Mouse (Mus musculus) gastrocnemius, postnatal 36 days (tissue): Measurements from ENCODE around the gene Tmem156. TPM values are rescaled to one million over a fixed set of nuclear protein-coding genes. Genes with fewer than 3 reads are reported as not detected.
A peak's percentile ranks its signal among the peaks of the same experiment; 100 is the strongest.
"Not testable (repeated sequence)": the region's sequence is repeated elsewhere in the genome, so short reads cannot be mapped to it uniquely, and the experiment has no call there.

ENCODE experiments used
- DNase-seq, 2 experiments: peaks; one replicate each; pipeline ENCODE4 v3.0.0; 2022
- intact Hi-C: fragments of 180-260 bp; cut with DNase I; formaldehyde crosslinking; loops from one replicate; pipeline ENCODE4 v1.15.1; 2025
- long read RNA-seq, 2 experiments: library from polyadenylated mRNA; stranded (forward); transcript quantifications; one replicate each; pipeline ENCODE4 v2.0.0; 2021
- total RNA-seq, 2 experiments: library from RNA; stranded (reverse); gene quantifications; 2 replicates each; pipeline ENCODE4 v1.2.3; 2021

Tmem156 gene
- total RNA-seq: not detected
- long read RNA-seq, experiment 1: 0 reads
- long read RNA-seq, experiment 2: 0 reads

DNA sequence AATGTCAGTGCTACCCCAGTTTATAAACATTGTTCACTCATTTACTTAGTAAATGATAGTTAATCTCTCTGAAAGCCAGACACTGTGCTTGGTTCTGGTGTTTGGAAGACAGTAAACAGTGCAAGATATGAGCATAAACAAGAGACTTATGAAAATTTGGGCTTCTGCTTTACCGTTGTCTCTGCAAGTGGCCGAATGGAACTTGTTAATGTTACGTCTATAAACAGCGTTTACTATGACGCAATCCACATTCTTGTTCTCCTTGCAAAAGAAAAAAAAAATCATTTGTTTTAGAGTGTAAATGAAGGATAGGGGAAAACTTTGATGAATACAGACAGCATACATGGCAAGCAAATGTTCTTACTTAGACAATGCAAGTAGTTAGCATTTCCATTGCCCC is at the start of gene Tmem156:
Gene Tmem156, minus strand, starts transcription at position 212 of the 400 bp plus-strand sequence.
- intact Hi-C loops: no loop called here

DNA sequence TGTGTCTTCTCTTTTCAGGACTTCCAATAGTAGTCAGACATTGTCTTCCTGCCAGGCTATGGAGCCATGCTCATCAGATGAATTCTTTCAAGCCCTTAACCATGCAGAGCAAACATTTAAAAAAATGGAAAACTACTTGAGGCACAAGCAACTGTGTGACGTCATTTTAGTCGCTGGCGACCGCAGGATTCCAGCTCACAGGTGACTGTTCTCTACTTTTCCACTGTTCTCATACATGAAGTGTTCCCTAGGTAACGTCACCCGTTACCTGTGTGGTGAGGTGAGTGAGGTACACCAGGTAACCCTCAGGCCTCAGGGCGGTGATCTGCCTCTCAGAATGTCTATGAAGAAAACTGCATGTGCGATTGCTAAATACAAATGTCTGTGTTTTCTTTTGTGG is 49.3 kb upstream of the Tmem156 start:
- intact Hi-C loops: no loop called here
- no peak for DNase-seq

More for the DNA sequence above, at the start of gene Tmem156:
- DNase-seq: no peak

DNA sequence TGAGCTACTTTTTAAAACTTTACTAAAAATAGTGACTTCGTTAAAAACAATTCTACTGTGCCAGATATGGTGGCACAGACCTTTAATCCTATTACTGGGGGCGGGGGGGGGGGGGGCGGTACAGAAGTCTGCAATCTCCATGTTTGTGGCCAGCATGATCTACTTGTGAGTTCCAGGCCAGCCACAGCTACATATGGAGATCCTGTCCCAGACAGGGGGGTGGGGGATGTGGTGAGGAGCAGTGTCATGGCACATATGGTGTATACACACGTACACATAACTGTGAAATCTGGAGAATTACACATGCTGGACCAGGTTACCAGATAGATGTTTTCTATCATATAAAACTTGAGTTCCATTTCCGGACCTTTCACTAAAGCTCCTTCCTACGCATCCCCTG is 45.1 kb upstream of the Tmem156 start:
- DNase-seq: no peak
- intact Hi-C loops: no loop called here

DNA sequence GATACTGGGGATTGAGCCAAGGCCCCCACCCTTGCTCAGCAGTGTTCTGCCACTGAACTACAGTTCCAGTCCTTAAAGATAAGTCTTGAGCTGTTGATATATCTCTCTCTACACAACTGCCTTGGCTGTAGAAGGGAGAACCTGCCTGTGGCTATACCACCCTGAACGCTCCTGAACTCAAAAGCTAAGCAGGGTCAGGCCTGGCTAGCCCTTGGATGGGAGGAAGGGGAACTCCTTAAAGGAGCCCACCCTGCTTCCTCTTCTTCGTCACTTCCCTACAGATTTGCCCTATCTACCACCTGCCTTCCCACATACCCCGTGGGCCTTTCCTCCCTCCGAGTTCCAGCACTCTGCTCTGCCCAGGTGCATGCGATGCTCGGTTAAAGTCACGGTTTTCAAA is 44.2 kb upstream of the Tmem156 start:
- DNase-seq: no peak
- intact Hi-C loops: no loop called here

DNA sequence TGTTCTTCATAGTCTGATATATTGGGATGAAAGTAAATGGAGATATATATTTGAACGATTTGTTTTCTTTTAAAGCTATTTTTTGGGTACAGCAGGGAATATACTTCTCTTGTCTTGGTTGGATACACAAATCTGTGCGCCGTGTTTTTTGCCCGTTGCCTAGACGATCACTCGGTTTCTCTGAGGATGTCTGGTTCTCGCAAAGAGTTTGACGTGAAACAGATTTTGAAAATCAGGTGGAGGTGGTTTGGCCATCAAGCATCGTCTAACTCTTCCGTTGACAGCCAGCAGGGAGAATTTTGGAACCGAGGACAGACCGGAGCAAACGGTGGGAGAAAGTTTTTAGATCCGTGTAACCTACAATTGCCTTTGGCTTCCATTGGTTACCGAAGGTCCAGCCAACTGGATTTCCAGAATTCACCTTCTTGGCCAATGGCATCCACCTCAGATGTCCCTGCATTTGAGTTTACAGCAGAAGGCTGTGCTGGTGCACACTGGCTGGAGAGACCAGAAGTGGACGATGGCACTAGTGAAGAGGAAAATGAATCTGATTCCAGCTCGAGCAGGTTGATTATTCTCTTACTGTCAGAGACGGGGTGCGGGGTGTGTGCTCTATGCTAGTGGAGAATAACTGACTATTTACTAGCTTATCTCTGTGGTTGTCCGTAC is 39.4 kb upstream of the Tmem156 start:
- DNase-seq: no peak
- intact Hi-C loops: no loop called here

DNA sequence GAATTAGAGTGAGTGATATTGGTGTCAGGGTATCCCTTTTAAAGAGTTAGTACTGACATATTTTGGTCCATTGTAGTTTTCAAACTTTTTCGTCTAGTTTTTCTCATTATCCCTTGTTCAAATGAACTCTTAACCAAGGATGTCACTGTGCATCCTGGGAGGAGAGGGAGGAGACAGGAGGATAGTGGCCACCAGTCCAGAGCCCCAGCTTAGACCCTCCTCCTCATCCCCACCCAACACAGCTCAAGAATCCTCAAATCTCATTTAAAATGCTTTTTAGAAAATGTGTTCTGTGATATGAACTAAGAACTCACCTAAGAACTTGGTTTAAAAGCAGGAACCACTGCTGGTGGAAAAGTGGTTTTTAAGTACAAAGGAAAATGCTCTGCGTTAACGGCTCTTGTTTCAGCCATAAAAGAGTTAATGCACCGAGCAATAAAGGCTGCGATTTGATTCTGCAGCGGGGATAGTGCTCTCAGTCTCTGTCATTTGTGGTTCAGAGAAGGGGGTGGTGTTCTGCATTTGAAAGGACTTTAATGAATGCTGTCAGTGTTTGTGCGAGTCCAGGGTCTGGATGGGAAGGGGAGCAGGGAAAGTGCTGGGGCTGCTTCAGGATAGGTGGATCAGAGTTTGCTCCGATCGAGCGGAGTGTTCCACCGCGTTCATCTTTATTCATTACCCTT is 38.7 kb upstream of the Tmem156 start:
- DNase-seq: no peak
- intact Hi-C loops: no loop called here

DNA sequence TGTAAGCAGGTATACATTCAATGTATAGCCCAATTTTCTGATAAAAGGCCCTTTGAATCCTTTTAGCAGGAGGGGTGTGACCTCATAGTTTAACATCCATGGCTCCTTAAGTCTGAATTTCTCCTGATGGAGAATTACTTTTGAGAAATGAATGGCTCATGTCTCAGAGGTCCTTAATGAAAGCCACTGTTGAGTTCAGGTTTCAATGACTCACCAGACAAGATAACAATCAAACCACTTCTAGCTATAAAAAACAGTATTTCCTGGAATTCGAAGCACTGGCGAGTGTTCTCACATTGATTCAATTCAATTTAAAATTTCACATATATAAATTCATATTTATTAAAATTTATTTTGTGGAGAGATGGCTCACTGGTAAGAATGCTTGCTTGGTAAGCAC is 36.5 kb upstream of the Tmem156 start:
- intact Hi-C loops: no loop called here

DNA sequence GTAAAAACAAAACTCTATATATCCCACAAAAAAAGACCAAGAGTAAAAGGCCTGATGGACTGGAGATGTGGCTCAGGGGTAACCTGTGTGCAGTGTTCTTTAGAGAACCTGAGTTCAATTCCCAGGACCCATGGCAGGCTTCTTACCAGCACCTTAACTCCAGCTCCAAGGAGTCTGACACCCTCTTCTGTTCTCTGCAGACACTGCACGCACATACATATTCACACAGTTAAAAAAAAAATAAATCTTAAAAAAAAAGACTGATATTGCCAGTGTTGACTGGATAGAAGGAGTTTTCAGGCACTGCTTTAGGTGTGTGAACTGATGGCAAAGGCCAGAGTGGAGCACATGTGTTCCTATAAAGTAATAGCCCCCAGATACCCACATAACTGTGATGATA is 34.2 kb upstream of the Tmem156 start:
- intact Hi-C loops: no loop called here
- no peak for DNase-seq

More for the DNA sequence above, 36.5 kb upstream of the Tmem156 start:
- no peak for DNase-seq

DNA sequence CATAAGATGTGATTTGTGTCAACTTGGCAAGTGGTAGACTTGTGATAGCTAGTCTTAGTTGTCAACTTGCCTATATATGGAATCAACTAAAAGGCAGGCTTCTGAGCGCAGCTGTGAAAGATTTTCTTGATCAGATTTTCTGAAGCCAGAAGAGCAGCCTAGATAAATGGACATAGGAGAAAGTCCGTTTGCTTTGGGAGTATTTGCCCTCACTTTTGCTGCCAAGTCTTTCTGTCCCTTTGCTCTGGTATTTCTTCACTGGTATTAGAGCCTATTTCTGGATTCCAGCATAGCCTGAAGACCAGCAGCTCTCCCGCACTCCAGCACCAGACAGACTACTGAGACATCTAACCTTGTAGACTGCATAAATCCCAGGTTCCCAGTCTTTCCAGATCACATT is 30.7 kb upstream of the Tmem156 start:
- intact Hi-C loops: no loop called here
- DNase-seq: no peak

DNA sequence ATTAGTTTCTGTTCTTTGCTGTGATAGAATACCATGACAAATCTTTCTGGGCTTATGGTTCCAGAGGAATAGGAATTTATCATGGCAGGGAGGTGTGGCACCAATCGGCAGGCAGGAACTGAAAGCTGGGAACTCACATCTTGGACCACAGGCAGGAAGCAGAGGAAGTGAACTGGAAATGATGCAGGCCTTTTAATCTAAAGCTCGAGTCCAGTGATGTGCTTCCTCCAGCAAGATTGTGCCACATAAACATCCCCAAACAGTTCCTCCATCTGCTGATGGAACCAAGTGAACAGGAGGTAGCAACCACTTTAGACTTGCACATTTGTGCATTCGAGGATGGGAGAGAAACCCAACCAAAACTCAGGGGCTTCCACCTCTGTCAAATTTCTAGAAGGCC is 28.0 kb upstream of the Tmem156 start:
- no peak for DNase-seq

DNA sequence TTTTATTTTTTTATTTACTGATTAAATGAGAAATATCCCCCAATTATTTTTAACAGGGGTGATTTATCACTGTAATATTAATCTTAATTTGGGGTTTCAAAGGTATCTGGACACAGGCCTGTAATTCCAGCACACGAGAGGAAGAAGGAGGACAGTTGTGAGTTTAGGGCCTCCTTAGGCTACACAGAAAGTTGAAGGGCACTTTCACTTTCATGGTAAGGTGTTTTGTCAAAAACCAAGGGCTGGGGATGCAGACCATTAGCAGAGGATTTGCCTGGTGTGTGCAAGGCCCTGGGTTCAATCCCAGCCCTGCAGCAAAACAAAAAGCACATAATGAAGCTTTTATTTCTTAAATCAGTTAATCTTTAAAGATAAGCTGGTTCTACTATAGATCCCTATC is 27.6 kb upstream of the Tmem156 start:
- DNase-seq: no peak
- intact Hi-C loops: no loop called here

More for the DNA sequence above, 28.0 kb upstream of the Tmem156 start:
- intact Hi-C loops: no loop called here

DNA sequence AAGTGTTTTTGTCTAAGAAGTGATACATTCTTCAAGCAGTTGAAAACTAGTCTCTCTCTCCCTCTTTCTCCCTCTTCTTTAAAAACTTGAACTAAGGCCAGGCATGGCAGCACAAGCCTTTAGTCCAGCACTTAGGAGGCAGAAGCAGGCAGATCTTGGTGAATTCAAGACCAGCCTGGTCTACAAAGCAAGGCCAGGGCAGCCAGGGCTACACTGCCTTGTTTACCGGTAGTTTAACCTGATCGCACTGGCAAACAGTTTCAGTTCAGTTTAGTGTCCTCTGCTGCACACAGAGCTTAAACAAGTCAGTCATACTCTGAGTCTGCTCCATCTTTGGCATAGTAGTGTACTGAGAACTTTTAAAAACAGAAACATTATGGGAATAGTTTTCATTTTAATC is 24.9 kb upstream of the Tmem156 start:
- no peak for DNase-seq
- intact Hi-C loops: no loop called here

DNA sequence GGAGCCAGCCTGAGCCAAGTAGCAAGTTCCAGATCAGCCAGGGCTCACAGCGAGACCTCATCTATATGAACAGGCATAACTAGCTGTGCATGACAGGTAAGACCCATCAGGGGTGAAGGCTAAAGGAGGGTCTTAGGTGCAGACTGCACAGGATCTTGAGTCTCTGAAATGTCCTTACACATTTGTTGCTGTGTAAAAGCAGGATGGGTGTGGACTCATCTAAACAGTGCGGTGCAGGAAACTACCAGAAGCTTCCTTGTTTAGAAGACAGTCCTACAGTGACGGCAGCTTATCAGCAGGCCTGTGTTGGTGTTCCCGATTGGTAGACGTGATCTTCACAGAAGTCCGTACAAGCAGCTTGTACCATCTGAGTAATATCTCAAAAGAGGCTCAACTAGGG is 21.4 kb upstream of the Tmem156 start:
- intact Hi-C loops: no loop called here
- no peak for DNase-seq

DNA sequence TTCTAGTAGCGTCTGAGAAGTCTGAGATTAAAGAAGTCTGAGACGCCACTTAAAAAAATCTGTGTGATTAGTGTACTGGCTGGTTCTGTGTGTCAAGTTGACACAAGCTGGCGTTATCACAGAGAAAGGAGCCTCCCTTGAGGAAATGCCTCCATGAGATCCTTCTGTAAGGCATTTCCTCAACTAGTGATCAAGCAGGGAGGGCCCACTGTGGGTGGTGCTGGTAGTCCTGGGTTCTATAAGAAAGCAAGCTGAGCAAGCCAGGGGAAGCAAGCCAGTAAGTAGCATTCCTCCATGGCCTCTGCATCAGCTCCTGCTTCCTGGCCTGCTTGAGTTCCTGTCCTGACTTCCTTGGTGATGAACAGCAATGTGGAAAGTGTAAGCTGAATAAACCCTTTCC is 20.3 kb upstream of the Tmem156 start:
- DNase-seq, intact Hi-C loops: not testable (repeated sequence)

DNA sequence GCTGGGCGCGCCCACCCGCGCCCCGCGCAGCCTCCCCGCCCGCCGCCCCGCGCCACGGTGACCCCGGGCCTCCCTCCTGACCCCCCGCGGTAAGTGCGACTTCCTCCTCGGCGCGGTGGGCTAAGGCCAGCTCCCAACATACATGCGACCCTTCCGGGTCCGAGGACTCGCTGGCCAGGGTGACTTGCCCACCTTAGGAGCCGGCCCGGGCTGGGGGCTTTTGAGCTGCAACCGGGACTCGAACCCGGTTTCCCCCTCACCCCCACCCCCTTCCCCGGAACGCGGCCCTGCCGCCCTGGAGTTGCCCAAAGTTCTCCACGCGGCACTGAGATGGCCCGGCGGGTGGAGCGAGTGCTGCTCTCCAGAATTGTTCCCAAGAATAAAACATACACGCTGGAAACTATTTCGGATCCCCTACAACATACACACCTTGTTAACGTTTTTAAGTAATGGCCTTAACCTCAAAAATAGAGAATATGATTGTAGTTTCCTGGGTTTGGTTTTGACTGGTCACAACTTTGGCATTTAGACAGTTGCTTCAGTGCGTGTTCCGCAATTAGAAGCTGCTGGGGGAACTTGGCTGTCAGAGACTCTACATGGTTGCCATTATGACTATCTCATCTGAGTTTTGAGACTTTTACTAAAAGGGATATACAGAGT is 16.0 kb upstream of the Tmem156 start:
- intact Hi-C loops: no loop called here
- DNase-seq: peak in 1 of 2 experiments; percentile 42

DNA sequence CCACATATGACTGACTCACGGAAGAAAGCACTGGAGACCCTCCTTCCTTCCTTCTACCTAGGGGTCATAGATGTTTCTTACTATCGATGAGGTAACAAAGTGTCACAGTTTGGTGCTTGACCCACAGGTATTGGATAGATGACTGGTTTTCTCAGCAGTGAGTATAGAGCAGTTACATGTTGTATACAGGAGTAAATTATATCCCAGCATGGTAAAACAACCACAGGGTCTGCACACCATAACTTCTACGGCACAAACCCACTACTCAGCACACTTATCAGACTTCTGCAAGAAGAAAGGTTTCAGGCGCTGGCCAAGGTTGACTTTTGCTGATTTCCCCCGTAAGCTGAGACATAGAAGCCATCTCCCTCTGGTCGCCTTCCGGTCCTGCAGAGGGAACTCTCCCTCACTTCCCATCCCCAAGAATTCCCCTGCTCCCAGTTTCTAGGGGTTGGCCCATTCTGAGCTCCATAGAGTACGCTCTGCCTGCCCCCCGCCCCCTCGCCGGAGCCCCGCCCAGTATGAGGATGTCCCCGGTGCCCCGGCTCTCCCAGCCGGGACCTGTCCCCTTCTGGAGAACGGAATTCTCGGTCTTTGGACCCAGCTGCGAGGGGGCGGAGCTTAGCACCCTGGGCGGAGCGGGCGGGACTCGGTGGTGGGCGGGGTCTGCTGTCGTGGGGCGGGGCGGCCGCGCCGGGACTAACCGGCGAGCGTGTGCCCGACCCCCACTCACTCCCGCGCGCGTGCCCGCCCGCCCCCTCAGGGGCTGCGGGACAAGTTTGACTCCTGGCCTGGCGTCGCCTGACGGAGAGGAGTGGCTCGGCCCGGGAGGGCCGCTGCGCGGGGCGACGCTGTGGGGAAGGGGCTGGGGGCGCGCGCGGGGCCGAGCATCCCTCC is 15.2 kb upstream of the Tmem156 start, which contains the start of gene Klhl5:
Gene Klhl5, plus strand, starts transcription at position 664 of the 897 bp plus-strand sequence.
- intact Hi-C loops: no loop called here
- peak; percentile 84 to 88 for DNase-seq

DNA sequence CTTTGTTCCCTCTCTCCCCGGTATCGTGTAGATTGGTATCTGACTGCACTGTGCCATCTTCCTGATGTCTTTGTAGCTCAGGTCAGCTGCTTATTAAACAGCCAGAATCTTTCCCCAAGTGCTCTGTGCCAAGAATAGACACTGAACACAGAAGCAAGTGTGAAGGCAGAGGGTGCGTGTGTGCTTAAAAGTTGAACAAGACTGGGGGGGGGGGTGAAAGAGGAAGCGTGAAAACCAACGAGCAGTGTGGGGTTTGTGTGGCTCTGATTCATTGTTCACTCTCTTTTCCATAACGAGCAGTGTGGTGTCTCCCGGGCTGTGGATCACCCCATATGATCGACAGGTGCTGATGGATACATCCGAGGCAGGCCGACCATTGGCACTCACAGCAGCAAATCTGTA is 10.7 kb upstream of the Tmem156 start:
- intact Hi-C loops: no loop called here
- DNase-seq: no peak

DNA sequence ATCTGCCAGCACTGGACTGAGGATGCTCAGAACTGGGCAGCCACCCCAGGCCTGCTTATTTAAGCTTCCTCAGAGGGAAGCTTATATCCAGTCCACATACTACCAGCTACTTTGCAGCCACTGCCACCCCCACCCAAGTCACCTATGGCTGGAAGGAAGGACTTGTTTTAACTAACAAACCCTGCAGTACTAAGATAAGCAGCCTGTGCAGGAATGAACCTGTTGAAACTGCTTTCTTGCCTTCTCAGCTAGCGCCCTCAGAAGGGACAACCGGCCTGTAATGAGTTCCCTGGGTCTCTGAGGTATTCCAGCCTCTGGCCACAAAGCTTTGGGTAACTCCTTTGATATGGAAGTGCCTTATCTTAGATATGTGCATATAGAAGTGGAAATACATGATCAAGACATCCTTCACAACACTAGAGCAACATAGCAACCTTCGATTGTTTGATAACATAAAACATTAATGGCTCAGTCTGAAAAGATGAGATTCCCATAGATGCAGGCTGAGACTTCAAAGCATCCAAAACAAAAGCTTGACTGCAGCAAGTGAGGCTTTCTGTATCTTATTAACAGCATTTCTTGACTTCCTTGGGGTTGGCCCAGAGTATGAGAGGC is 10.2 kb upstream of the Tmem156 start:
- DNase-seq: no peak
- intact Hi-C loops: no loop called here

DNA sequence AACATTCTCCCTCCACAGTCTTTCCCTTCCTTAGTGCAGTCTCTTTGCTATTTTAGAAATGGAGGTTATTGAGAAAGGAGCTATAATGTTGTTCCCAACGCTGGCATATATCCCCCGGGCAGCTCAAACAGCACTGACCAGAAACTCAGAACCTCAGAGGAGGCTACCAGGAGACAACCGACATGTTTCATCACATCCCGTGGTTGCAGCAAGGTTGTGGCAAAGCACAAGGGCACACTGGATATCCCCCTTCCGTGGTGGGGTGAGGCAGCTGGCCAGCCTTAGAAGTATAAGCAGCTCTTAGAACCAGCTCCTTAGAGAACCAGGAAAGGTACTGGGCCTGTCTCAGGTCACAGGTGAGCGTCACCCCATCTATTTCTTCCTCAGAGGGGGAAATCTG is 9.7 kb upstream of the Tmem156 start:
- intact Hi-C loops: no loop called here
- DNase-seq: no peak

DNA sequence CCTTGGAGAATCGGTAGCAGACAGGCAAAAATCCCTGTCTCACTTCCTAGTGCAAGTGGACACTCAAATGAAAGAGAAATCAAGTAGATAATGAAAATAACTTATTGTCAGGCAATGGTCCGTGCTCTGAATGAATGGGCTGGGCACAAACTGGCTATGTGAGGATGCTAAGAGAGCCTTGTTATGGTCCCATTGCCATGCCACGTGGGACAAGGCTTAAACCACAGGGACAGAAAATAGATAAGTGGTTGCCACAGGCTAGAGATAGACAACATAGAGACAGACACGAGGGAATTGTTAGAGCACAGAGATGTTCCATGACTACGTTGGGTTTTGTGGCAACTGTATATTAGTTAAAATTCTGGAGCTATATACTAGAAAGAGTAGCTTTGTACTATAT is 9.3 kb upstream of the Tmem156 start:
- no peak for DNase-seq
- intact Hi-C loops: no loop called here
